Mouse (Mus musculus): Measurements from ENCODE around the gene Ift57.
A peak's percentile ranks its signal among the peaks of the same experiment; 100 is the strongest.

The Ift57 gene

DNA sequence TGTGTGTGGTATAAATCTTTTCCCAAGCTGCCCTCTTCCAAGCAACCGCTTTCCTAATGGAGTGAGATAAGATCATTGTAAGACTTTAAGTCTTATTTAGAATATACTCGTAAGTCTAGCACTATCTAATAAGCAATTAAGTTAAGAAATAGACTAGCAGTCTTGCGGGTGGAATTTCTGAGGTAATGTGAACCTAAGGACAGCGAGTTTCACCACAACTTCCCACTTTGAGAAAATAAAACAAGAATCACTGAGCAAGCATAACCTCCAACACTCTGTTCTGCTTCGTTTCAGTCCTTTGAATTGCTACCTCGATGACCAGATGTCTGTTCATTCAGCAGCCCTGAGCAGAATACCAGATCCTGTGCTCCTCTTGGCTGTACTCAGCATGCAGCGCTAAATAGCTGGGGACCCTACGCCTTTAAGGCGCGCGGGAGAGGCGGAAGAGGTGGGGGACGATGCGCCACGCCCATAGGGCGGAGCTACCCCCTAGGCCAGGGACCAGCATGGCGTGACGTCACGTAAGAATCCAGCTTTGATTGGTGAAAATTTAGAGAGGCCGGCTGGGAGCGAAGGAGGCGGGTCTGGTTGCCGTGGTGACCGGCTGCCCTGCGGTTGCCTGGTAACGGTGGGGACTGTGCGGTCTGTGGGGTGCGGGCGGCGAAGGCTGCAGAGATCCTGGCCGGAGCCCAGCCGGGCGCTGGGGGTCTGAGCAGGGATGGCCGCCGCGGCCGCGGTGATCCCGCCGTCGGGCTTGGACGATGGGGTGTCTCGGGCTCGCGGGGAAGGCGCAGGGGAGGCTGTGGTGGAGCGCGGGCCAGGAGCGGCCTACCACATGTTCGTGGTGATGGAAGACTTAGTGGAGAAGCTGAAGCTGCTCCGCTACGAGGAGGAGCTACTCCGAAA, at the start of gene Ift57:
Gene Ift57 (plus strand): TSS at position 614 of the 906 bp plus-strand sequence.
- DNase-seq (ENCODE audit: low read depth, low spot score), result peak; percentile 97

DNA sequence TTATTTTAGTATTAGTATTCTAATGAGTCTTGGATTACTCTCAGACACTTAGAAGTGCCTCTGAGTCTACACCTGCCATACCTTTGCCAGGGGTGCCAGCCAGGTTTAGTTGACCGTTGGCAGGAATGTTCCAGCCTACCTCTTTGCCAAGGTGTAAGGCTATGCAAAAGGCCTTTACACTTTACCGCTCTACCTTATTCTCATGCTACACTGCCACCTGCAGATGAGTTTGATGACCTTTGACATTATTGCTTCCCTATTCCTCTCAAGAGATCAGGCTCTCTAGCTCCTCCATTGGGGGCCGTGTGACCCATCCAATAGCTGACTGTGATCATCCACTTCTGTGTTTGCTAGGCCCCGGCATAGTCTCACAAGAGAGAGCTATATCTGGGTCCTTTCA, 41.9 kb upstream of the Ift57 start:
- DNase-seq (ENCODE audit: low read depth, low spot score), result no peak

DNA sequence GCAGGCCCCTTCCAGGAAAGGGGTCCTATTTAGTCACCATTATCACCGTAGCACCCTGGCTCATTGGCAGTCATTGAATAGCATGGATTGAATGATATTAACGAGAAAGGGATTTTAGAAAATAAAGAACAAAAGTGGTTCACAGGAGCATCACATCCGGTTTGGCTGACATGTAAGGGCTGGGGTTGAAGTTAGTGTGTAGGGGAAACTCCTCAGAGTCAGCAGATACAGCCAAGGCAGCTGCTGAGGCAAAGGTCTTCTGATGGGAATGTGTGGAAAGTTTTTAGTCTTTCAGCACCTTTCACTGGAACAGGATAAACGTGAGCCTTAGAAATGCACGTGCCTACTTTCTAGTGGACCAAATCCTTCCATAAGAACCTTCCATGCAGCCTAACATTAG, 41.0 kb upstream of the Ift57 start:
- DNase-seq (ENCODE audit: low read depth, low spot score), result no peak

DNA sequence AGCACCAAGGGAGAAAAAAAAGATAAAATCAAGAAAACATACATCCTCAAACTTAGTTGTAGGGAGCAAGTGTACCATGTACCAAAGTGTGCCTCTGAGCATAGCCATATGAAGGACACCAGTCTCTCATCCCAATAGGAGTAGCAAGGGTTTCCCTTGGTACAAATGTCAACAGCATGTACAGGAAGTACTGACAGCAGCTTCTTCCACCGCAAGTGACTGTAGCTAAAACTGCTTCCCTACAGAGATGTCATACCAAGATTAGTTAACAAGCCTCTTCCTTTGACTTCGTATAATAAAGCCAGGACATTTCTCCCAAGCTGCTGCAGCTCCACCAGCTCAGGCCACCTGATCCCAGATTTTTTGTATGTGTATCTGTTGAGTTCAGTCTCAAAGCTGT, 39.9 kb upstream of the Ift57 start:
- DNase-seq (ENCODE audit: low read depth, low spot score), result no peak

DNA sequence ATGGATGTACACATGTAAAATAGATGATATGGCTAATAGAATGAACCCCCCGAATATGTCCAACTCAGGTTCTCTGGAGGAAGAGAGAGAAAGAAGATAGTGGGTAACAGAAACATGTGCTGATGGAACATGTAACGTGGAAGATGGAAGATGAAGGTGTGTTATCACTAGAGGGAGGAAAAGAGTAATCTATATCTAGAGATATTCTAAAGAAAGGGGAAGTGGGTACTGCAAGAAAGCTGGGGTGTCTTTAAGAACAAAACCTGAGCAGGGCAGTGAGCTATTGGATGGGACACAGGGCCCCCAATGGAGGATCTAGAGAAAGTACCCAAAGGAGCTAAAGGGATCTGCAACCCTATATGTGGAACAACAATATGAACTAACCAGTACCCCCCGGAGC, 38.9 kb upstream of the Ift57 start:
- DNase-seq (ENCODE audit: low read depth, low spot score), result no peak

DNA sequence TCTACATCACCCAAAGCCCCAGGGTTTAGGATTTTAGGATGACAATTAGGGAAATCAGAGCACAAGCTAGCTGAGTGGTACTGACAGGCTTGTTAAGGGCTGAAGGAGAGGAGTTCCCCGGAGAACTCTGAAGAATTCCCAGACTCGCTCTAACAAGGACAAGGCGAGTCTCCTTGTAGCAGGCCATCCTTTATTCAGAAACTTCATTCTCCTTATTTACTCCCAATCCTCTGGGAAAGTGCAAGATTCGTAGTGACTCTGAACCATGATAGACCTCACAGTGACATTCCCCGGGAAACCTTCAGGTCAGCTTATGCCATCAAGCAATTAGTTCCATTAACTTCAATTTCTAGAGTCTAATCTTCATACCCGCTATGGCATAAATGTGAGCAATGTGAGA, 36.8 kb upstream of the Ift57 start:
- DNase-seq (ENCODE audit: low read depth, low spot score), result no peak

DNA sequence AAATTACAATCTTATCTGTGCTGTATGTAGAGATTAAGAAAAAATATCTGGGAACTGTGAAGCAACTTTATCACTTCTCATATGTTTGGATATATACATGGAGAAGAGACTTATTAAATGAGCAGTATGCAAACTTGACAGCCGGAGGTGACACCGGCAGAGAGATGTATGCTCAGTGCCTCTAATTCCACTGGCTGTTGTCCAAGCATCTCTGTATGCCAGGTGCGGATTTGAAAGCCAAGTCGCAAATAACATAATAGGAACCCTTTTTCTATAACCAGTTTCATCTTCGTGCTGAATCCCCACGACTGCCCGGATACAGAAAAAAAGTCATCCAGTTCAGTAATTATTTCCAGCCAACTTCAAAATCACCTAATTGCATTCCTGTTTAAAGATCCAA, 34.4 kb upstream of the Ift57 start:
- DNase-seq (ENCODE audit: low read depth, low spot score), result no peak

DNA sequence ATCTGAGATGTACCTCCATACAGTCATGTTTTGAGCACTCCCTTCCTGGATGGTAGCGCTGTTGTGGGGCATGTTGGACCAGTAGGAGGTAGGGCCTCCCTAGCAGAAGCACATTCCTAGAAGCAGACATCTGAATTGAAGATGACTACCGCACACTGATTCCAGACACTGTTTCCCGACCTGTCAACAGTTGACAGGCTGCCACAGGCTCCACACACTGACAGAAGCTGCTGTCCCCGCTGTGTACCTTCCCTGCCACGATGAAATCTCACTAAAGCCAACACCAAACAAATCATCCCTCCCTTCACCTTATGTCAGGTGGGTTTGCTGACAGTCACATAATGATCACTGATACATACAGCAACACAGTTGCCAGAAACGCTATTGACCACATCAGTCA, 19.4 kb upstream of the Ift57 start:
- DNase-seq (ENCODE audit: low read depth, low spot score), result no peak

DNA sequence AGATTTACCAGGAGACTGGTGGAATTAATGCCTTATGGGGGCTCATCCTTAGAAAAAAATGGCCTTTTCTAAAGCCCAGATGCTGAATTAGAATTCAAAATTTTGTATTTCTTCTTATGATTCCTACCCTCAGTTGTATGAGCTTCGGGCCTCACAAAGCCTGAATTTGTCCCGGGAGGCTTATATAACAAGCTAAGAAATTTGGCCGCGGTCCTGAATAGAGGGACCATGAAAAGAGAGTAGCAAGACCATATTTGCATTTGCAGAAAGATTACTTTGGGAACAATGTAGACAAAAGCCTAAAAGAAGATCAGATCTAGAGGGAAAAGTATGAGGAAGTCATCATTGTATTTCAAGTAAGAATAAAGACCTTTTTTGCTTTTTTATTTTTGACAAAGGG, 14.1 kb upstream of the Ift57 start:
- no peak for DNase-seq (ENCODE audit: low read depth, low spot score)

DNA sequence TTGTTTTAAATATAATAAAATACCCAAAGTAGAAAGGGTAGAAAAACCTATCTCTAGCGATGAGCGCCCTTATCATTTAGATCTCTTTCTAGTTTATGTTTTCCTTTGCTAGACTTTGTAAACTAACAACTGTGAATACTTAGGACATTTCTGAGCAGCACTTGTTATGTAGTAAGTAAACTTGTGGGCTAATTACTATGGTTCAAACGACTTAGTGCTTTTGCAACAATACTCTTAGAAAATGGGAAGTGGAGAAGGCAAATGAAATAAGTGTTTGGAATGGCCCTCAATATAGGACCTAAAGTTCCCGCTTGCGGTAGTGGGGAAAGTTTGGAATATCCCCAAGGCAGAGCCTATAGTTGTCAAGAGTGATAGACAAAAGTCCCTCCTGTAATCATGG, 788 bp downstream of the Ift57 start:
- no peak for DNase-seq (ENCODE audit: low read depth, low spot score)

DNA sequence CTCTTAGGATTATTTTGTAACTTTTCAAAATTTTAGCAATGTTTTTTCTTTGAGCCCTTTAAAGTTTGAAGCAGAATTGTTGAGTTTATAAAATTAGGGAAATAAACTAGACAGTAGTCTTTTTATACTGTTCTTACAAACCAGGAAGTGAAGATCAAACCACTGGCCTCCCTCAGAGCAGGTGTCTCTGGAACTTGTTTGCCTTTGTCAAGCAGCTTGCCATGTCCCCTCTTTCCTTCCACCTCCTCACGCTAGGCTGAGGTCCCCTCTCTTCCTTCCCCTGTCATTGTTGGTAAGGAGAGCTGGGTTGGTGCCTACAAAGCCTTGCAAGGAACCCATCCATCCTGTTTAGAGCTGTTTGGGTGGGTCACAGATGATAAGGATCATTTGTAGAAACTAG, 9.0 kb downstream of the Ift57 start:
- DNase-seq (ENCODE audit: low read depth, low spot score), result no peak

DNA sequence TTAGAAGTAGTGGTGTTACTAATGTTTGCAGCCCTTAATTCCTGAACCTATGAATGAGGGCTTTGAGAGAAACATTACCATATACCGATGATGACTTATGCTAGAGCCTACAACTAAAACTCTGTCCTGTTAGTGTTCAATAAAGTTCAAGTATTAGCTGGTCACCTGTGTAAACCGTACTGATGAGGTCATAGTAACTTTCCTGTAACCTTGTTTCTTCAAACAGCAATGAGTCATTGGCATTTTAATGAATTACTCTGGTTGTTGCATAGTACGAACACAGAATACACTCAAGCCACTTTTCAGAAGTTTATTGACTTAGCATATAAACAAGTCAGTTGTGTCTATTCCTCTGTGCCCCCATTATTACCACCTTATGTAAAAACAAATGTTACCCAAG, 11.2 kb downstream of the Ift57 start:
- no peak for DNase-seq (ENCODE audit: low read depth, low spot score)

DNA sequence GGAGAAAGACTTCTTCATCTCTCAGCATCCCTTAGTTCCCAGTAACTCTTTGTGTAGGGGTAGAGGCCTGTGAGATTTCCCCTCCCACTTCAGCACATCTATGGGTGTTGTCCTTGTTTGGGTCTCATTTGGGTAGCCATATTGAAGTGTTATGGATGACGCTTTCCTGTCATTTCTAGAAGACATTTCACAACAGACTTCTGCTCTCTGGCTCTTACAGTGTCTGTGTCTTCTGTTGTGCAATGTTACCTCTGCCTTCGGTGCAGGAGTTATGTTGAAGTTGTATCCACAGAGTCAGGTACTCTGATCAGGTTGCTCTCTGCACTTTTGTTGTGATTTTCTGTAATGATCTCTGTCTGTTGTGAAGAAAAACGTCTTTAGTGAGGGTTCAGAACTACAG, 14.3 kb downstream of the Ift57 start:
- DNase-seq (ENCODE audit: low read depth, low spot score), result no peak

DNA sequence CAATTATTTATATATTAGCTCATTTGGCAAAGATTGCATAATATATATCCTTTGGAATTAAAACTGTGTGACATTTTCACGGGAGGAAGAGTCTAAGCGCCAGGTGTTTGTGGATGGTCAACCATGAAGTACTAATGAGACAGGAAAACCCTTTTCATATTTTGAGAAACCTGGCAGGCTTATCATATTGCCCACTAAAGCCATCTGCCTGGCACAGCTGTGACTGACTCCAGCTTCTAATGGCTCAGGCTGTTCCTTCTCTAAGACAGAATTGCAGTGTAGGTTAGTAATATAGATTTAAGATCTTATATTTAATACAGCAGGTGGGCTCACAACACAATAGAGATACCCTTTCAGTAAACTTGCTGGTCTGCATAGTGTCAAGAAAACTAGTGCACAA, 21.6 kb downstream of the Ift57 start:
- no peak for DNase-seq (ENCODE audit: low read depth, low spot score)

DNA sequence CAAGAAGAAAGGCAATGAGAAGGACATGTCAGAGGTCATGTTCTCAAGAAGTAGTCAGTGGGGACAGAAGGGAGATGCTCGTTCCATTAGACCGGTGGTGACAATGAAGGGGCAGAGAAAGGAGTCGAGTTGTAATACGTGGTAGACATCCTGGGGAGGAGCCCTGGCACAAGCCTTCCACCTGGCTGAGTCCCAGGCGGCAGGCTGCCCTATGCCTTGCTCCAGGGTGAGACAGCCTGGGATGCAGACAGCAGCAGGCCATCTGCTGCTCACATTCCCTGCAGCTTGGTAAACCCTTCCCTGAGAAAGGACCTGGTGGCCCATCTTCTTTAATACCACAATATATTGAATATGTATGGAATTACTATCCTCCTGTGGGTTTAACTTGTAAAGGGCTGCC, 22.6 kb downstream of the Ift57 start:
- DNase-seq (ENCODE audit: low read depth, low spot score), result no peak

DNA sequence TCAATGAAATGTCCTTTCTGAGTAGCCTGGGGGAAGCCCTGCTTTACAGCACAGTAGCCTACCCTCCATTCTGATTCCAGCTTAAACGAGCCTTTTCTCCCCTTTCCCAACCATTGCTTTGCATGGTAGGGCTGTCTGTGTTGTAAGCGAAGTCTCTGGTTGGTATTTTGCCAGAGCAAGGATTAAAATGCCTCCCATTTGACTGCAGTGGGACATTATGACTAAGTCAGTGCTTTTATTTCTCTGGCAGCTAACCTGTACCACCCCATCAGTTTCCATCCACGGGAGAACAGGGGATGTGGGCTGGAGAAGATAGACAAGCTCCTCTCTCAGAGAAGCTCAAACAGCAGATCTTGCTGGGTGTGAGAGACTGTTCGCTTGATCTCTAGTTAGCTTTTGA, 24.2 kb downstream of the Ift57 start:
- DNase-seq (ENCODE audit: low read depth, low spot score), result peak; percentile 46

DNA sequence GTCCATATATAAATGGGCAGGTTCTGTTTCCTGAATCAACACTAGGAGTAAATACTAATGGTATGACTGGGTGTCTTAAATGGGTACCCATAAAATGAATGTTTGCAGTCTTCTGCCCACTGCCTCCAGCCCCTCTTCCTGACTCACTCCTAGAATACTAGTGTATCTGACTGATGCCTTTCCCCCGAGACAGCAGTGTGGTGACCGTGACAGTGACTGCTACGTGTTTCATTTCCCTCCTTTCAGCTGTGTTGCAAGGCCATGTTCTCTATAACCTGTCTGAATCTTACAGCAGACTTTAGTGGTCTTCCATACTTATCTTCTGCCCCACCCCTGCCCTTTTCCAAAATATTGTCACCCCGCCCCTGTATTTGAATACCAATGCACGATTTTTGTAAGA, 25.2 kb downstream of the Ift57 start:
- DNase-seq (ENCODE audit: low read depth, low spot score), result no peak

DNA sequence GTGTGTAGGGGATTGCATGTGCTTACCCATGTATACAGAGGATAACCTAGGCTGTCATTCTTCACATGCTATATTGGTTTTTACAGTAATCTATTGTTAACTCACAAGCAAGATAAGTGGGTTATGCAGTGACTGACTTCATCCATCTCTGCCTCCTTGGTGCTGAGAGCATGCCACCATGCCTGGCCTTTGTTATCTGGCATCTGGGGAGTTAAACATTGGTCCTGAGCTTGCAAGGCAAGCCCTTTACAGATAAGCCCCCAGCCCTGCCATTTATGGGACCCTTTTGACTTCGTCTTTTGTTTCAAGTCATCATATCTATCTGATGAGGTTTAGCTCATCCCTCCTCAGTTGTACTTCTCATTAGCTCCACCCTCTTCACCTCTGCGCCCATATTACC, 25.9 kb downstream of the Ift57 start:
- DNase-seq (ENCODE audit: low read depth, low spot score), result no peak

DNA sequence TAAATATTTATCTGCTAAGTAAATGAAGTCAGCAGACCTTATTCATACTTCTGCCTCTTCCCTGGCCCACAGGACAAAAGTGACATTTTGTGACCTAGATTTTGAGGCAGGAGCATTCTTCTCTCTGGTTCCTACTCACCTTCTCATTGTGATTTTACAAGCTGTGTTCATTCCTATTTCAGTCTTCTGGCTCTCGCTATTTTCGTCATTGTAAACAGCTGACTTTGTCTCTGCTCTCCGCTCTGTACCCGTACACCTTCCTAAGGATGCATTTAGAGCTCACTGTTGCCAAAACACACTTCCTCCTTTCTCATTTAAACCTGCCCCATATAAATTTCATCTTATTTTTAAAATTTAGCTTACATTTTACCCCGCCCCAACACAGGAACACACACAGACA, 26.4 kb downstream of the Ift57 start:
- DNase-seq (ENCODE audit: low read depth, low spot score), result peak; percentile 52

DNA sequence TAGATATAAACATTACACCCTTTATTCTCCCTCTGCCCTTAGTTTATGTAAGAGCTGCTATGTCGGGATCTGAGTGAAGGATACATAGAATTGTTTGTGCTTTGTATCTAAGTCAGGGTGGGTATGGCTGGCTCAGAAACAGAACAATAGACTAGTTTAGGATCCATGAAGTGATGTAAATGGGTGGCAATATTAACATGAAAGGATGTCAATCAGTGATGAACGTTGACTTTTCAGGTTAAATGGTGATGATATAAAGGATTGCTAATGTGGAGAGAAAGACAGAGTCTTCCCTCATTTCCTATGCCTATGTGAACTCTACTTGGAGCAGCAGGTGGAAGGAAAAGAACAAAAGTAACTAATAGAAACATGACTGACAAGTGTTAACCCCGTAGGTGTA, 27.2 kb downstream of the Ift57 start:
- DNase-seq (ENCODE audit: low read depth, low spot score), result no peak

DNA sequence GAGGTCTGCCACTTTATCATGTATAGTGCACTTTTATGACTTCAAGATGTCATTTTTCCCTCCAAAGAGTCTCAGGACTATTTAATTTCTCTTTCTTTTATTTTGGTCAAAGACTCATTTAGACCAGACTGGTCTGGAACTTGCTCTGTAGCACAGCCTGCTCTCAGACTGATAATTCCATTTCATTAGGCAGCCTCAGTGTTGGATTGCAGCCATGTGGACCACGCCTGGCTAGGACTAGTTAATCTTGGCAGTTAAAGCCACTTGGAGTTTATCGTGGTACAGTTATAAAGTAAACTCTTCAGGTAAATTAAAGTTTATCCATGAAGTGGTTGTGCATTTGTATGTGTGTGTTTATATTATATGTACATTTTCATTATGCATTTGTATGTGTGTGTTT, 27.7 kb downstream of the Ift57 start:
- DNase-seq (ENCODE audit: low read depth, low spot score), result no peak

DNA sequence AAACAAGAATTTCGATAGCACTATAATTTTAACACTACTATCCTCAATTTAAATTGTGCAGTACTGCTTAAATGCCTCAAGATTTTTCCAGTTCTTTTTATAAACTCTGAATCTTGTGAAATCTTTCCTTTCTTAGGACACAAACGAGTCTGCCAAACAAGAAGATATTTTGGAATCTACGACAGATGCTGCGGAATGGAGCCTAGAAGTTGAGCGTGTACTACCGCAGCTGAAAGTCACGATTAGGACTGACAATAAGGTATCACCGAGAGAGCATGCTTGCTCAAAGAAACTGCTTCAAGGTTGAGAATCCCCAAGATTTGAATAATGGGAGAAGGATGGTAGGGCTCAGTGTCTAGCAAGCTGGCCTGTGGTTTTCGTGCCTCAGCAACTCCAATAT, 37.5 kb downstream of the Ift57 start:
- DNase-seq (ENCODE audit: low read depth, low spot score), result peak; percentile 92

DNA sequence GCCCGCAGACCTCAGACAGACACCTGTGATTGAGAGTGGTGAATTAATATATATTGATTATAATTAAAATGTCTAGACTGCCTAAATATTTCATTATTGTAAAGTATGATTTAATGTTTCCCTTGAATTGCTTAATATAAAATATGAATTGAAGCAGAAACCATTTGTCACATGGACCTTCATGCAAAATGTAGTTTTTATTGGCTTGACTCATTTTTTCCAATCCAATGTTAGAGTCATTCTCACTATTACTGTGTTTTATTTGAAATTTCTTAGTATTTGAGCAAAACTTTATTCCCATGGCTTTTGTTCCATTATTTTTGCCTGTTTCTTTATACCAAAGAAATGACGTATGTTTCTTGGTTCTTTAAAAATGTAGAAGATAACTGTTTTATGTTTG, 48.3 kb downstream of the Ift57 start:
- no peak for DNase-seq (ENCODE audit: low read depth, low spot score)

DNA sequence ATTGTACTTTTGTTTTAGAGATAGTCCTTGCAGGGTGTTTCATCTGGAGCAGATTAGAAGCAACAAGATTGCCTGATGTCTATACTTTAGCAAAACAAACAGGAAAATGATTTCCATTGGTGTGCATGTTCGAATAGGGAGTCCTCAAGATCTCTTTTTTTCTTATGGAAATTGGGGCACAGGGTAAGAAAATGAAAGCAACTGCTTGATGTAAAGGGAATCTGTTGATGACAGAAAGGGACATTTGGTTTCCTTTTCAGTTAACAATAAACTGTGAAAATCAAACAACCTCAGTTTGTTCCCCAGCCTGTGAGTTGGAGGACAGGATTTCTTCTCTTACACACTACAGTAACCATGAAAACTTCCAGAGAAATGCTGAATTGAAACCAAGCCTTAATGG, 53.9 kb downstream of the Ift57 start:
- no peak for DNase-seq (ENCODE audit: low read depth, low spot score)

Data from telencephalon, adult 2 months (tissue).